In genomic region chr19:3972229-3972628, GRCm38 (mm10) we compare ENCODE assay signal across 10 mouse cellular contexts. TPM values are rescaled to one million over a fixed set of nuclear protein-coding genes. Genes with fewer than 3 reads are reported as not detected.
A peak's percentile ranks its signal among the peaks of the same experiment; 100 is the strongest.
DNase-seq lines count a peak whose midpoint lies in the region.
"Had no signal": no experiment of that assay in that cellular context is flagged by ENCODE, and none has a peak within 500 bp of the region (broad histone marks: within the 10 kb centered on the region; RNA-seq: fewer than 3 reads in every experiment).

Gene Aldh3b2, plus strand, starts transcription at chr19:3972328.

- WGBS in limb, embryonic 10.5 days, result 31% methylated on average over 9 of the region's 9 CpGs

- H3K27ac ChIP-seq in limb, embryonic 10.5 days, result peak within 1 kb of the TSS; percentile 44; the same call in 1 of the 2 replicates

- H3K27me3 ChIP-seq in limb, embryonic 10.5 days (ENCODE audit: low read depth, poor library complexity, severe bottlenecking), result no peaks in the 10 kb centered on the region

- peaks cover 22% of the 10 kb centered on the region for H3K4me1 ChIP-seq in limb, embryonic 10.5 days

- DNase-seq in ES-CJ7 (ENCODE audit: low read depth, low spot score), result peak; percentile 36
- DNase-seq in c-Kit-positive CD71-positive TER-119-positive erythroid progenitor cells, embryonic 14.5 days (ENCODE audit: low spot score), result peak; percentile 56
- DNase-seq in limb, embryonic 10.5 days (ENCODE audit: low spot score), result no peak
- peak; percentile 47 for DNase-seq in lung, postnatal 25 days (ENCODE audit: low spot score)
- no peak for DNase-seq in right cerebral cortex, postnatal 4 days
- DNase-seq in gastrocnemius, postnatal 36 days, result no peak
- no peak for DNase-seq in cerebellum, adult 8-10 months
- no peak for DNase-seq in thymus, postnatal 36 days
- DNase-seq: heart, adult 11 months; thymus, postnatal 14 days had no signal

- H3K4me3 ChIP-seq in limb, embryonic 10.5 days, result no peak within 1 kb of the TSS

- no peaks in the 10 kb centered on the region for H3K36me3 ChIP-seq in limb, embryonic 10.5 days

- no peaks in the 10 kb centered on the region for H3K9me3 ChIP-seq in limb, embryonic 10.5 days (replicated peaks)

- intact Hi-C loops in gastrocnemius, postnatal 36 days (cut with DNase I), result no loop called here

RNA-seq across cellular contexts. Expression of gene Aldh3b2, which starts in this region (rescaled TPM):
- polyA plus RNA-seq in limb, embryonic 10.5 days (2016; fragmentation: Nextera tagmentation; extraction: Ambion mirVana), result 1.4 and 2.4 TPM in 2 replicates
- under 1 TPM; 0.20 to 0.23 TPM for total RNA-seq in gastrocnemius, postnatal 36 days (2021)

Comparison
In these comparisons a context has a peak if more than half of its experiments do, and no peak if none do; other contexts are left out.
1. DNase-seq: peak in ES-CJ7 (single experiment), c-Kit-positive CD71-positive TER-119-positive erythroid progenitor cells, embryonic 14.5 days (single experiment) and lung, postnatal 25 days (single experiment); none in limb, embryonic 10.5 days (single experiment), right cerebral cortex, postnatal 4 days (single experiment), gastrocnemius, postnatal 36 days (0 of 2), cerebellum, adult 8-10 months (single experiment) and thymus, postnatal 36 days (0 of 2).